Mouse (Mus musculus): ENCODE data around the gene Kcnn3.

DNA sequence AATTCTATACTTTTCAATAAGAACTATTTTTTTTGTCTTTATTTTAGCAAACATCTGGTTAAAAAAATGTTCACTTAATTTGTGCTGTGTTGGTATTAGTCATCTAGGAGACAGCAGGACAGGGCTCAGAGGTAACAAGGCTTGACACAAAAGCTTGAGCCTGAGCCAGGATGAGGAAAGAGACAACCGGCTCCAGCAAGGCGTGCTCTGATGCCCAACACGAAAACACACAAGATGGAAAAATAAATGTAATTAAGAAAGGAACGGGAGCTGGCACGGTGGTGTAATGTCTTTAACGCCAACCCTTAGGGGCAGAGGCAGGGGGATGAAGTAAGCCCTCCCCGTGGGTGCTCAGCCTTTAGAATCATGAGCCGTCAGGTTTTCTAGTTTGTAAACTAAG lies 33.9 kb upstream of the Kcnn3 start:
- TF ChIP-seq CTCF (conservative IDR thresholded peaks at IDR 0.05; ENCODE audit: insufficient read depth, insufficient read length, low read depth, low read length) (no peak), POLR2A (IDR thresholded peaks at IDR 0.05; ENCODE audit: low read depth, low read length) (no peak)

Data from kidney, adult 2 months (tissue).